Mouse (Mus musculus): ENCODE measurements around the gene Olfr640.

Gene Olfr640

GRCm38 (mm10) chr7:104025473-104025872, at the start of gene Olfr640:
Gene Olfr640, minus strand, starts transcription at chr7:104025573.
- DNase-seq (ENCODE audit: low spot score): no peak

DNA sequence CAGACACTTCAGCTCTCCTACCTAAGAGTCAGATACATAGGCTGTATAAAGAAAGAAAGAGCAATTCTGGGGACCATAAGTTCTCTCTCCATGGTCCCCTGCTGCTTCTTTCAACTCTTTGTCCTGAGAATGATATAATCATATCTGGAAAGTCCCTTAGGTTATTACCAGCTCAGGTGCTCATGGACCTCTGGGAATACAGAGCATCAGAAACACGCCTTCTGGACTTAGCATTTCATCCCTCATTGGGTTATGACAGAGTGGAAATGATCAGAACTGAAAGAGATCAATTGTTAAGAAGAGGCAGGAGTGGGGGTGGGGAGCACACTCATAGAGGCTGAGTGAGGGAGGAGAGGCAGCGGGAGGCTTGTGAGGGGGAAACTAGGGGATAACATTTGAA, 46.4 kb upstream of the Olfr640 start, which contains the start of gene Olfr644:
Gene Olfr644, minus strand, starts transcription at position 101 of the 400 bp plus-strand sequence.
- DNase-seq (ENCODE audit: low spot score): no peak

DNA sequence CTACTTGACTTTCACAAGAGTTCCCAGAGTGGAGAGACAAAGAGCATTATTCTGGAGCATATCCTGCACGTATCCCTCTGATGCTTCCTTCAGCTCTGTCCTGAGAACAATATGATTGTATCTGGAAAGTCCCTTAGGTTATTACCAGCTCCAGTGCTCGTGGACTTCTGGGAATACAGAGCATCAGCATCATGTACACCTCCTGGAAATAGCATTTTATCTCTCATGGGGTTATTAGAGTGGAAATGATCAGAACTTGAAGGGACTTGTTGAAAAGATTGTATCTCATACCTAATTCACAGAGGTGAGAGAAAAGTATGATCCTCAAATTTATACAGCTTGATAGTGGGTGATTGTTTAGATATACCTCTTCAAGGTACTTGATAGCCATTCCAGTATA, 36.0 kb upstream of the Olfr640 start, which contains the start of gene 4930516K23Rik:
Gene 4930516K23Rik, minus strand, starts transcription at position 101 of the 400 bp plus-strand sequence.
- no peak for DNase-seq (ENCODE audit: low spot score)

GRCm38 (mm10) chr7:104059215-104059614, 33.8 kb upstream of the Olfr640 start:
- DNase-seq (ENCODE audit: low spot score): no peak

GRCm38 (mm10) chr7:104052566-104052965, 27.2 kb upstream of the Olfr640 start, which contains the start of gene Olfr642:
Gene Olfr642, minus strand, starts transcription at chr7:104052666.
- DNase-seq (ENCODE audit: low spot score): no peak

- DNase-seq (ENCODE audit: low spot score): no peak
Observed at GRCm38 (mm10) chr7:104050745-104051144, 25.4 kb upstream of the Olfr640 start.

- DNase-seq (ENCODE audit: low spot score): no peak
Observed at GRCm38 (mm10) chr7:104035145-104035544, 9.8 kb upstream of the Olfr640 start, which contains the start of gene Olfr641. Gene Olfr641, plus strand, starts transcription at chr7:104035445.

DNA sequence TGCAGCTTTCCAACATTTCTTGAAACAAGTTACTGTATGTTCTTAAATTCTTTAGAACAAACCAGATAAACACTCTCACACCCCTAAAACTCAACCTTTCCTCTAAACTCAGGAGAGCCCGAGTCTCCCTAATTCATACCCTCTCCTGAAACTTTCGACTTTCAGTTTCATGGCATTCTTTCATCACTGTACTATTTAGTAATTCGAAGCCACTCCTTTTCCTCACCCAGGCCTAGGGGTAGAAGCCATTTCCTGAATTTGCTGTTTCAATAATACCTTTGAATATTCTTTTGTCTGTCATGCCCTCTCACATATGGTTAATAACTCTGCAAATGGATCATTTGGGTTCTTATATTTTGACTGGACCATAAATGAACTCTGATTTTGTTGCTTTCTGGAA, 1.6 kb upstream of the Olfr640 start:
- DNase-seq (ENCODE audit: low spot score): no peak

- DNase-seq (ENCODE audit: low spot score): no peak
Observed at GRCm38 (mm10) chr7:104021651-104022050, 3.7 kb downstream of the Olfr640 start.

- no peak for DNase-seq (ENCODE audit: low spot score)
Observed at GRCm38 (mm10) chr7:104018953-104019352, 6.4 kb downstream of the Olfr640 start.

- no peak for DNase-seq (ENCODE audit: low spot score)
Observed at GRCm38 (mm10) chr7:104017203-104017602, 8.2 kb downstream of the Olfr640 start, which contains the start of gene Olfr639. Gene Olfr639, minus strand, starts transcription at chr7:104017303.

GRCm38 (mm10) chr7:103999124-103999523, 26.2 kb downstream of the Olfr640 start:
- no peak for DNase-seq (ENCODE audit: low spot score)

DNA sequence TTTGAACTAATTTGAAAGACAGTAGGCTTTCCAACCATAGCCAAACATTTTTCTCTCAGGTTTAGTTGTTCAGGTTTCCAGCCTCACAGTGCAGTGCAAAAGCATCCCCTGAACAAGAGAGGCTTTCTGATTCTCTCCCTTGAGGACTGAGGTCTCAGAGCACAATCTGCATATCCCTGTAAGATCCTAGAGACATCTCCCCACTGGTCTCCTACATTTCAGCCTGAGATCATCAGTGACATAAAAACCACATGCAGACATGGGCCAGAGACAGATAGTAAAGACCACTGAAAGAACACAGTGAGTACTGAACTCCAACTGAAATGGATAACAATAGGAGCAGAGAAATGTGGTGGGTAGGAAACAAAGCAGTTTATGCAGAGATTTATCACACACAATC, 26.9 kb downstream of the Olfr640 start, which contains the start of gene Olfr638:
Gene Olfr638, plus strand, starts transcription at position 301 of the 400 bp plus-strand sequence.
- no peak for DNase-seq (ENCODE audit: low spot score)

GRCm38 (mm10) chr7:103971782-103972181, 53.6 kb downstream of the Olfr640 start:
- DNase-seq (ENCODE audit: low spot score): no peak

GRCm38 (mm10) chr7:103970852-103971251, 54.5 kb downstream of the Olfr640 start, which contains the start of gene Olfr635:
Gene Olfr635, plus strand, starts transcription at chr7:103971152.
- DNase-seq (ENCODE audit: low spot score): no peak
